Mouse (Mus musculus): ENCODE results near the gene Wbp2.

Wbp2 gene

GRCm38 (mm10) chr11:116030898-116031845, 55.6 kb downstream of the Wbp2 start:
- DNase-seq (ENCODE audit: low read depth, low spot score) = peak; percentile 58

- DNase-seq (ENCODE audit: low read depth, low spot score) = peak; percentile 100
Observed at GRCm38 (mm10) chr11:116030088-116030897, 56.5 kb downstream of the Wbp2 start, which contains the start of gene Unk. Gene Unk, plus strand, starts transcription at chr11:116030322.

GRCm38 (mm10) chr11:116029086-116029865, 57.5 kb downstream of the Wbp2 start:
- DNase-seq (ENCODE audit: low read depth, low spot score) = no peak

Measured in ES-CJ7 (cell line).